Mouse (Mus musculus) forebrain, postnatal 0 days (tissue): ENCODE measurements at regions not wholly inside any gene's neighbourhood (a gene's known extent, or its start where the extent isn't known, plus 50 kb on each side); places are given as distances from the start of the nearest gene placed in this dataset.

ENCODE experiments used
- ATAC-seq: fragments of 200-750 bp; cut with Nextera tagmentation; 2 replicates; pipeline ENCODE4 v1.8.0; 2017; ENCODE audit warnings: mild to moderate bottlenecking, moderate library complexity
- DNase-seq: peaks from one replicate; pipeline ENCODE4 v3.0.0-alpha.2; 2015
- H3K27ac ChIP-seq: fragments of 300-500 bp; sonication (generic); 2 replicates; pipeline ENCODE4 v1.5.1; 2014; ENCODE audit warnings: low read depth, mild to moderate bottlenecking, antibody characterized with exemption, low read length, moderate library complexity, mixed read lengths
- H3K27me3 ChIP-seq: fragments of 300-500 bp; sonication (generic); 2 replicates; pipeline ENCODE4 v1.6.1; 2014; ENCODE audit warnings: mild to moderate bottlenecking, low read length, mixed read lengths; ENCODE audit not compliant: insufficient read depth
- H3K36me3 ChIP-seq: fragments of 300-500 bp; sonication (generic); 2 replicates; pipeline ENCODE4 v1.6.1; 2014; ENCODE audit warnings: mild to moderate bottlenecking, moderate library complexity; ENCODE audit not compliant: insufficient read depth
- H3K4me1 ChIP-seq: fragments of 300-500 bp; sonication (generic); 2 replicates; pipeline ENCODE4 v1.6.1; 2014; ENCODE audit warnings: antibody characterized with exemption; ENCODE audit not compliant: insufficient read depth
- H3K4me2 ChIP-seq: fragments of 300-500 bp; sonication (generic); 2 replicates; pipeline ENCODE4 v1.6.1; 2014; ENCODE audit warnings: low read depth, mild to moderate bottlenecking, moderate library complexity
- H3K4me3 ChIP-seq: fragments of 300-500 bp; sonication (generic); 2 replicates; pipeline ENCODE4 v1.5.1; 2014; ENCODE audit warnings: low read depth, low read length, mixed read lengths
- H3K9ac ChIP-seq: fragments of 300-500 bp; sonication (generic); 2 replicates; pipeline ENCODE4 v1.6.1; 2014; ENCODE audit warnings: mild to moderate bottlenecking
- H3K9me3 ChIP-seq: fragments of 300-500 bp; sonication (generic); 2 replicates; pipeline ENCODE4 v1.6.1; 2016; ENCODE audit warnings: low read length
- CTCF ChIP-seq: sonication (generic); IDR thresholded peaks from 2 replicates; pipeline ENCODE4 v1.5.1; 2016; ENCODE audit warnings: antibody characterized with exemption, control low read depth, low read depth
- WGBS: fragments of 180-500 bp; shearing (Covaris S2); extraction: QIAGEN DNeasy Blood & Tissue Kit; methylation state at CpG from one replicate; pipeline ENCODE4 v1.1.7; 2014; 5-methylcytosine and 5-hydroxymethylcytosine counted together

DNA sequence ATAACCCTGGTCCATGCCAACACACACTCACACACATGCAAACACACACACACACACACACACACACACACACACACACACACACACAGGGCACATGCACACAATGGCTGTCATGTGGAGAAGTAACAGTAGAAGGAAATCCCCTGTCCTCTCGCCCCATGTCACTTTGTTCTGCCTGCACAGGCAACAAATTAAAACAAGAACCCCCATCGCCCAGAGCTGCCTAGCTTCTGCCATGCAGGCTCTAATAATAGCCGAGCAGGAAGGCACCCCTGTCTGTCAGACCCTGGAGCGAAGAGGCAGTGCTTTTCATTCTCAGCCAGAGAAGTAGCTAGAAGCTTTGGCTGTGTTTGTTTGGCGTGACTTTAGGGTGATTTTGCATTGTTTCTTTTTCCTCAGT lies 70.9 kb downstream of the Gm4791 start:
- Histone ChIP-seq H3K27ac (0 out of 2 replicates have a peak overlapping the region, but pooled peaks have one; percentile 15), H3K9ac (no peak overlapping the region), H3K27me3 (no peaks in the 10 kb centered on the region), H3K4me3 (no peak overlapping the region), H3K4me2 (no peak overlapping the region), H3K36me3 (no peaks in the 10 kb centered on the region), H3K9me3 (no peaks in the 10 kb centered on the region), H3K4me1 (0 out of 2 replicates have a peak, but pooled peaks cover 8% of the 10 kb centered on the region)
- no peak for TF ChIP-seq CTCF
- ATAC-seq (peak; percentile 42), DNase-seq (peak; percentile 31)
- WGBS = 15% methylated on average over 5 of the region's 5 CpGs

DNA sequence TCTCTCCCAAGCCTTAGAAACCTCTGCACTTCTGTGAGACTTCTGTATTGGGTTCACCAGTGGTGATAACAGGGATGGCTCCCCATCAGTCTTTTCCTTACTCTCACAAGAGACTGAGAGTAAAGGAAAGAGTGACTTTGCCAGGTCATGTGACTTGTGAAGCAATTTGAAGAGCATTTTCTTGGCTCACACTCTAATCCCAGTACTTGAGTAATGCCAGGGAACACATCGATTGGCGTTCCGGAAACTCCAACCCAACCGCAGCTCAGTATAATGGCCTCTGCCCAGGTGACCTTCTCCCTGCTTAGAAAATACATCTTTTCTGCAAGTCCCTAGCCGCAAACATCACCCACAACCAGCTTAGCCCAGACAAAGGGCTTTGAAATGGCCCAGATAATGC lies 72.4 kb downstream of the Gm4791 start:
- DNase-seq (no peak), ATAC-seq (no peak)
- WGBS = 50% methylated on average over 5 of the region's 5 CpGs
- H3K9me3 ChIP-seq = no peaks in the 10 kb centered on the region
- no peak overlapping the region for H3K27ac ChIP-seq
- no peak overlapping the region for H3K4me3 ChIP-seq
- 0 out of 2 replicates have a peak, but pooled peaks cover 8% of the 10 kb centered on the region for H3K4me1 ChIP-seq
- no peak overlapping the region for H3K9ac ChIP-seq
- TF ChIP-seq CTCF = no peak
- H3K27me3 ChIP-seq = no peaks in the 10 kb centered on the region
- H3K4me2 ChIP-seq = no peak overlapping the region
- no peaks in the 10 kb centered on the region for H3K36me3 ChIP-seq

DNA sequence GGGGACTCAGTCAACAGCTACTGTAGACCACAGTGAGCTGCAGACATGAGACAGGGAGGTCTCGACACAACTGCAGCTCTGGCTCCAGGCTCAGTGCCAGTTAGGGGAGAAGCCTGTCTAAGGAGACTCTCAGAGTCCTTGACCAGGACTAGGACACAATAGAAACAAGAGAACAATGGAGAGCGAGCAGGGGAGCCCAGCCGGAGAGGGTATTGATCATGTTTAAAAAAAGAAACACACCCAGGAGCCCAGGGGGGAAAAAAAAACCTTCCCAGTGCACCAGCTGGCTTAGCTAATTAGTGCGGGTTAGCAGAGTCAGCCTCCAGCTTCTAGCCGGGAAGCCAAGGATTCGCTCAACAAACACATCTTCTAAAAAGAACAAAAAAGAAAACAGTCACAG lies 78.4 kb downstream of the Gm4791 start:
- H3K9me3 ChIP-seq = no peaks in the 10 kb centered on the region
- H3K4me3 ChIP-seq = no peak overlapping the region
- no peaks in the 10 kb centered on the region for H3K36me3 ChIP-seq
- no peak overlapping the region for H3K27ac ChIP-seq
- no peaks in the 10 kb centered on the region for H3K27me3 ChIP-seq
- no peak for ATAC-seq
- peaks cover 5% of the 10 kb centered on the region; the same call in 1 of the 2 replicates for H3K4me1 ChIP-seq
- no peak overlapping the region for H3K4me2 ChIP-seq
- 7% methylated on average over 6 of the region's 6 CpGs for WGBS
- peak; percentile 21 for DNase-seq
- H3K9ac ChIP-seq = no peak overlapping the region
- TF ChIP-seq CTCF = no peak

DNA sequence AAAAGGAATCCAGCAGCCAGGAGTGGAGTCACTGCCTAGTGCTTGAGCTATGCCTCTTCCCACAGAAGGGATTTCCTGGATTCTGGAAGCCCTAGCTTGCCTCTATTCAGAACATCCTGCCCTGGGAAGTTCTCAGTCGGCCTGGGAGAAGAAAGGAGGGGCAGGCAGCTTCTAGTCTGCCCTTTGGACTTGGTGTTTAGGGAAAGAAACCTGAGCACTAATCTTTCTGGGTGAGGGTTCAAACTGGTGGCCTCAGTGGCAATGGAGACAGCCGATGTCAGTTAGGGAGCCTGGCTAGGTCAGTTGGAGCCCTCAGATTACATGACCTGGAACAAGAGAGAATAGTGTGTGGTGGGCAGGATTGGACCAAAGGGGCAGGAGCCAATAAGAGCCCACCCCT lies 78.9 kb downstream of the Gm4791 start:
- DNase-seq (no peak), ATAC-seq (no peak)
- no peak for TF ChIP-seq CTCF
- H3K36me3 ChIP-seq = no peaks in the 10 kb centered on the region
- no peak overlapping the region for H3K9ac ChIP-seq
- H3K9me3 ChIP-seq = no peaks in the 10 kb centered on the region
- H3K4me3 ChIP-seq = no peak overlapping the region
- H3K4me2 ChIP-seq = no peak overlapping the region
- no peak overlapping the region for H3K27ac ChIP-seq
- 38% methylated on average over 2 of the region's 2 CpGs for WGBS
- peaks cover 5% of the 10 kb centered on the region; the same call in 1 of the 2 replicates for H3K4me1 ChIP-seq
- H3K27me3 ChIP-seq = no peaks in the 10 kb centered on the region

DNA sequence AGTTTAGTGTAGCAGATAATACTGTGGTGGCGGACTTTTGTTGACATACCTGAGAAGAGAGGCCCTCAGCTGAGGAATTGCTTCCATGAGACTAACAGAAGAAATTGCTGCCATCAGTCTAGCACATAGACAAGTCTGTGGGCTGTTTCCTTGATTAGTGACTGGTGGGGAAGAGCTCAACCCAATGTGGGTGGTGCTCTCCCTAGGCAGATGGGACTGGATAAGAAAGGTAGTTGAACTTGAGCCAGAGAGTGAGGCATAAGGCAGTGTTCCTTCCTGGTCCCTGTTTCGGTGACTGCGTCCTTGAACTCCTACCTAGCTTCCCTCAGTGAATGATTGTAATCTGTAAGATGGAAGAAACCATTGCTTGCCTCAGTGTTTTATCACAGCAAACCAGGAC lies 79.4 kb downstream of the Gm4791 start:
- Histone ChIP-seq H3K27ac (no peak overlapping the region), H3K9ac (no peak overlapping the region), H3K4me3 (no peak overlapping the region), H3K4me2 (no peak overlapping the region), H3K36me3 (no peaks in the 10 kb centered on the region), H3K9me3 (no peaks in the 10 kb centered on the region), H3K27me3 (no peaks in the 10 kb centered on the region), H3K4me1 (peaks cover 5% of the 10 kb centered on the region; the same call in 1 of the 2 replicates)
- 93% methylated on average over 3 of the region's 3 CpGs for WGBS
- no peak for ATAC-seq
- no peak for DNase-seq
- no peak for TF ChIP-seq CTCF

DNA sequence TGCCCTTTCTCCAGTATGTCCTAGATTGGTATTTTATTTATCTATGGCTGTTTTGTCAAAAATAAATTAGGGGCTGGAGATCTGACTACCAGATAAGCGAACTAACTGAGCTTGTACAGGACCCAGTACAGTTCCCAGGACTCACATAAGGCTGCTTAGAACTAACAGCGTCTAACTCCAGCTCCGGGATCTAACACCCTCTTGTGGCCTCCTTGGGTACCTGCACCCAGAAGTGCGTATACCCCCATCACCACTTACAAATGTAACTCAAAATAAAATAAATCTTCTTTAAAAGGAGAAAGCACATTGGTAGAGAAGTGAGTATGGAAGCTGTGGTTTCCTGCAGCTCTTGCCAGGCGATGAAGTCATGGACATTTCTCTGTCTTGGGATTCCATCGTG lies 82.9 kb downstream of the Gm4791 start:
- H3K36me3 ChIP-seq = no peaks in the 10 kb centered on the region
- peaks cover 5% of the 10 kb centered on the region; the same call in 1 of the 2 replicates for H3K4me1 ChIP-seq
- TF ChIP-seq CTCF = no peak
- DNase-seq (no peak), ATAC-seq (no peak)
- H3K9ac ChIP-seq = no peak overlapping the region
- no peak overlapping the region for H3K4me3 ChIP-seq
- no peaks in the 10 kb centered on the region for H3K9me3 ChIP-seq
- WGBS = 97% methylated on average over 6 of the region's 6 CpGs
- no peak overlapping the region for H3K27ac ChIP-seq
- no peak overlapping the region for H3K4me2 ChIP-seq
- H3K27me3 ChIP-seq = no peaks in the 10 kb centered on the region

DNA sequence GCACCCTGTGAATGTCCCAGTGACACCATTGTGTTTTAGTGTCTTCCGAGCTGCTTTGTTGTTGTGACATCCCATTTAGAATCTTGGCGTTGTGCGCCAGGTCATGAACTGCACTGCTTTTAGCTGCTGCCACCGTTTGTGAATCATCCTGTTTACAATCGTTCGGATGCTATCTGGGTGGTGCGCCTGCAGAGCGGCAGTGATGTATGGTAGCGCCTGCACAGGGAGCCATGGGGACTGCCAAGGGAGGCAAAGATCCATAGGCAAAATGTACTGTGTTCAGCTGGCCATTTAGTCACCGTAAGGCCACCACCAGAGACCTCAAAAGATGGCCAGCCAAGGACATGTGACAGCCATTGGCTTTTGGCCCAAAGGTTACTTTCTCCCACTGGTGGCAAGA lies 93.3 kb downstream of the Gm4791 start:
- TF ChIP-seq CTCF = no peak
- H3K4me1 ChIP-seq = no peaks in the 10 kb centered on the region
- no peak overlapping the region for H3K4me2 ChIP-seq
- 83% methylated on average over 10 of the region's 10 CpGs for WGBS
- H3K27ac ChIP-seq = no peak overlapping the region
- no peak overlapping the region for H3K4me3 ChIP-seq
- DNase-seq (no peak), ATAC-seq (no peak)
- H3K9ac ChIP-seq = no peak overlapping the region
- H3K27me3 ChIP-seq = no peaks in the 10 kb centered on the region
- no peaks in the 10 kb centered on the region for H3K36me3 ChIP-seq
- H3K9me3 ChIP-seq = no peaks in the 10 kb centered on the region

DNA sequence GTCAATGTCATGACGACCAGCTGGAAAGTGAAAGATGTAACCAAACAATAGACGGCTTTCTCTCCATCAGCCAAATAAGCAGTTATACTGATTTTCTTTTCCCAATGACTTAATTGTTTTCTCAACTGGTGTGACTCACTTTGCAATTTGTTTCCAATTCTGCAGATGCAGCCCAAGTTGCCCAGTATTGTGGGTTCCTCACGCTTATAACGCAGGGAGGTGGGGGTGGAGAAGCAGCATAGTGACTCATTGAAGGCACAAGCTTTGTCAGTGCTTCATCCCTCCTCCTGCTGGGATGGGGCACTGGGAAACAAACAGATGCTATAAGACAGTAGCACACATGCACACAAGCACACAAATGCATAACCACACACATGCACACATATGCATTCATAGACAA lies 97.1 kb downstream of the Gm4791 start:
- Histone ChIP-seq H3K27ac (no peak overlapping the region), H3K9ac (no peak overlapping the region), H3K4me1 (no peaks in the 10 kb centered on the region), H3K4me2 (no peak overlapping the region), H3K27me3 (no peaks in the 10 kb centered on the region), H3K9me3 (no peaks in the 10 kb centered on the region), H3K4me3 (no peak overlapping the region), H3K36me3 (no peaks in the 10 kb centered on the region)
- no peak for TF ChIP-seq CTCF
- ATAC-seq (no peak), DNase-seq (no peak)
- whole genome bisulfite sequencing = 69% methylated on average over 4 of the region's 4 CpGs
